Mouse (Mus musculus) megakaryocyte, embryonic 14.5 days (primary cell): Measurements from ENCODE around the gene Klhl9.
"Not testable (repeated sequence)": the region's sequence is repeated elsewhere in the genome, so short reads cannot be mapped to it uniquely, and the experiment has no call there.

ENCODE experiments used
- FLI1 ChIP-seq: IDR thresholded peaks from 2 replicates; pipeline ENCODE4 v1.6.1; 2012; ENCODE audit warnings: low read length, inconsistent platforms, mixed read lengths
- GATA1 ChIP-seq: IDR thresholded peaks from 3 replicates; pipeline ENCODE4 v1.6.1; 2012; ENCODE audit warnings: mixed read lengths, low read length, inconsistent platforms, borderline replicate concordance

- not testable (repeated sequence) for TF ChIP-seq FLI1, GATA1
These were observed 38.2 kb upstream of the Klhl9 start for GRCm38 (mm10) chr4:88760431-88760830.
